Mouse (Mus musculus) bone marrow, adult 2 months (tissue): ENCODE measurements around the gene Mpp2. TPM values are rescaled to one million over a fixed set of nuclear protein-coding genes. Genes with fewer than 3 reads are reported as not detected.

Experiments used
- H3K27ac ChIP-seq: fragments of 200-500 bp; 2 replicates; pipeline ENCODE4 v1.5.1; 2012; ENCODE audit warnings: low read depth, mild to moderate bottlenecking, control low read depth, inconsistent platforms, low read length; ENCODE audit not compliant: control insufficient read depth, poor library complexity, insufficient read depth
- H3K4me1 ChIP-seq: fragments of 200-500 bp; 2 replicates; pipeline ENCODE4 v1.6.1; 2011; ENCODE audit warnings: low read length; ENCODE audit not compliant: control insufficient read depth, insufficient read depth
- H3K4me3 ChIP-seq: fragments of 200-500 bp; replicated peaks from 2 replicates; pipeline ENCODE3; 2011; ENCODE audit warnings: mild to moderate bottlenecking, low read depth, low read length, control low read depth; ENCODE audit not compliant: control insufficient read depth
- CTCF ChIP-seq: fragments of 200-500 bp; IDR thresholded peaks from 2 replicates; pipeline ENCODE4 v1.5.1; 2011; ENCODE audit warnings: low read length, control low read depth; ENCODE audit not compliant: control insufficient read depth, insufficient read depth
- POLR2A ChIP-seq: fragments of 200-500 bp; IDR thresholded peaks from 2 replicates; pipeline ENCODE4 v1.6.1; 2011; ENCODE audit warnings: low read depth, mild to moderate bottlenecking, control low read depth, low read length, borderline replicate concordance; ENCODE audit not compliant: control insufficient read depth
- WGBS: fragments of 180-500 bp; shearing (Covaris S2); methylation state at CpG from one replicate; pipeline ENCODE4 v1.1.7; 2018; 5-methylcytosine and 5-hydroxymethylcytosine counted together
- polyA plus RNA-seq: library from polyadenylated mRNA; stranded (reverse); fragments of >200 nt; gene quantifications from 2 replicates; pipeline ENCODE4 v1.2.4, GENCODE M21; 2011; ENCODE audit warnings: low replicate concordance; ENCODE audit not compliant: missing spikeins, insufficient read depth, insufficient read length

The Mpp2 gene
- polyA plus RNA-seq, 1 experiment = 18.2 TPM

DNA sequence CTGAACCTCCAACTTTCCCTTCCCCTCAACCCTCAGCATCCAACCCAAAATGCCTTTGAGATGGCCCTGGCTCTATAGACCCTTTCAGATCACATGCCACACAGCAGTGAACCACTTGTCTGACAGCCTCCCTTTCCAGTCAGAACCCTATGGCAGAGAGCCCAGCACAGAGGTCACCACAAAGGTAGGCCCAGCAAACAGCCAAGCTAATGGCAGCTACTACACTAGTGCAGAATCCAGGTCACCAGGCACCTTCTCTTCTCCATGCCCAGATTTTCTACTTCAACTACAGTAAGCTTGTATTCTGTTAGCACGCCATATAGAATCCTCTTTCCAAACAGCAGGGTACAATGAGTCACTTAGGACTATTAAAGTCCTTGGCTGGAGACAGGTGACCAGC lies 72.2 kb downstream of the Mpp2 start:
- H3K4me3 ChIP-seq = no peak overlapping the region
- WGBS = 69% methylated on average over 1 of the region's 1 CpGs
- TF ChIP-seq POLR2A (no peak), CTCF (no peak)
- no peaks in the 10 kb centered on the region for H3K4me1 ChIP-seq
- no peak overlapping the region for H3K27ac ChIP-seq

DNA sequence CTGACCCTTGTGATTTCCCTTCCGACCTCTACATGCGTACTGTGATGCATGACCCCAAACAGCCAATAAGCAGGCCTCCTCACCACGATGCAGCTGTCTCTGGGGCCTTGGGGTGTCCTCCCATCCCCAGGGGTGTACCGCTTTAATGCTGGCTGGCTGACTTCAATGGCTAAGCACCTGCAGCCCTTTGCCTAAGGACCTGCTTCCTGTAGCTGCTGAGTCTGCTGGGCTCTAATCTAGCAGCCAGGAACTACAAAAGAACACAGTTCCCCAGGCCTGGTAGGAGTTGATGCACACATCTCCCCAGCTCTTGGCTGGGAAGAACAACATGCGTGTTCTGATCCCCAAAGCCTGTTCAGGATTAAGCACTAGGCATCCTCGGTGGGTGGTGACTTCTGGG lies 72.8 kb downstream of the Mpp2 start:
- Histone ChIP-seq H3K4me3 (no peak overlapping the region), H3K4me1 (no peaks in the 10 kb centered on the region), H3K27ac (no peak overlapping the region)
- 54% methylated on average over 6 of the region's 6 CpGs for WGBS
- TF ChIP-seq CTCF = no peak
- TF ChIP-seq POLR2A = no peak

DNA sequence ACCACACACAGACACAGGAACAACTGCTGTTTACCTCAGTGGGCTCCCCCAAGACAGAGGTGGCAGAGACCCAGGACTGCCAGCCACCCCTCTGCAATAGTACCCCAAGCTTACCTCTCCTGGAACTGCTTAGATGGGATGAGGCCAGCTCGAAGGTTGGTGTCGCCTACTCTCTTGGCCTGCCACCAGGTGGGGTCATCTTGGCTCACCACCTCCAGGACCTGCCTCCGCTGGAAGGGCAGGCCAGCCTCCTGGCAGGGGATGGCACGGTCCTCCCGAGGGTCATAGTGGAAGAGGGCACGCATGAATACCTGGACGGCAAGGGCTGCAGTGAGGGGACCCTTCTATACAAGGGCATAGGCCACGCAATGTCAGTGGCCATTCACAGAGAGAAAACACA lies 75.1 kb downstream of the Mpp2 start:
- no peaks in the 10 kb centered on the region for H3K4me1 ChIP-seq
- H3K27ac ChIP-seq = no peak overlapping the region
- TF ChIP-seq CTCF = no peak
- H3K4me3 ChIP-seq = no peak overlapping the region
- 82% methylated on average over 8 of the region's 8 CpGs for WGBS

DNA sequence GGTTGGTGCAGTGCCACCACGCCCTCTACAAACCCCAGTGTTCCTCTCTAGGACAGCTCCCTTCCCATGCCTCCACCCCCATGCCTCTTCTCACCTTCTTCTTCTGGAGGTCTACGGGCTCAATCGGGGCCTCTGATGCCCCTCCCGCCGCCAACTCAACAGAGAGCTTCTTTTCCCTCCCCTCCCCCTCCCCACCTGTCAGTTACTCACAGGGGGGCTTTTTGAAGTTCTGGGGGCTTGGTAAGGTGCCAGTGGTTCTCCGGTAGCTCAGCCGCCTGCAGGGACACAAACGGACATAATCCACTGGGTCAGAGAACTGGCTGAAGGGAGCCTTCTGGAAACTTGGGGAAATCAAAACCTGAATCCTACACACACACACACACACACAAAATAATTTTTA lies 76.8 kb downstream of the Mpp2 start:
- Histone ChIP-seq H3K4me3 (no peak overlapping the region), H3K4me1 (no peaks in the 10 kb centered on the region), H3K27ac (no peak overlapping the region)
- TF ChIP-seq CTCF (no peak), POLR2A (no peak)
- WGBS = 85% methylated on average over 8 of the region's 8 CpGs

DNA sequence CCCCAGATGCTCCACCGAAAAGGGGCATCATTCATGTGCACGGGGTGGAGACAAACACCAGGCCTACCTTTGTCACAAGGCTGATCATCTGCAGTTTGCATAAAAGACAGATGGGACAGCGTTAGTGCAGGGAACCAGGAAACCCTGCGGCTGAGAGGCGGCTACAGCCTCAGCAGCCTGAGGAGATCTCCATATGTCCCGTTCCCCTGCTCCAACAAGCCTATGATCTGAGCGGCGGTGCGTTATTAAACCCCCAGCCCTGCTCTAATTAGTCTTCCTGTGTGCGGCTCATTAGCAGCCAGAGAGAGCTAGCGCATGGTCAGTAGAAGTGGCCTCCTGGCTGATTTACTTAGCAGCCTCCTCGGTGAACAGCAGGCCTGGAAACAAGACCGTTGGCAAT lies 78.2 kb downstream of the Mpp2 start:
- no peak overlapping the region for H3K4me3 ChIP-seq
- H3K4me1 ChIP-seq = no peaks in the 10 kb centered on the region
- WGBS = 86% methylated on average over 13 of the region's 13 CpGs
- H3K27ac ChIP-seq = no peak overlapping the region
- TF ChIP-seq CTCF (no peak), POLR2A (no peak)

DNA sequence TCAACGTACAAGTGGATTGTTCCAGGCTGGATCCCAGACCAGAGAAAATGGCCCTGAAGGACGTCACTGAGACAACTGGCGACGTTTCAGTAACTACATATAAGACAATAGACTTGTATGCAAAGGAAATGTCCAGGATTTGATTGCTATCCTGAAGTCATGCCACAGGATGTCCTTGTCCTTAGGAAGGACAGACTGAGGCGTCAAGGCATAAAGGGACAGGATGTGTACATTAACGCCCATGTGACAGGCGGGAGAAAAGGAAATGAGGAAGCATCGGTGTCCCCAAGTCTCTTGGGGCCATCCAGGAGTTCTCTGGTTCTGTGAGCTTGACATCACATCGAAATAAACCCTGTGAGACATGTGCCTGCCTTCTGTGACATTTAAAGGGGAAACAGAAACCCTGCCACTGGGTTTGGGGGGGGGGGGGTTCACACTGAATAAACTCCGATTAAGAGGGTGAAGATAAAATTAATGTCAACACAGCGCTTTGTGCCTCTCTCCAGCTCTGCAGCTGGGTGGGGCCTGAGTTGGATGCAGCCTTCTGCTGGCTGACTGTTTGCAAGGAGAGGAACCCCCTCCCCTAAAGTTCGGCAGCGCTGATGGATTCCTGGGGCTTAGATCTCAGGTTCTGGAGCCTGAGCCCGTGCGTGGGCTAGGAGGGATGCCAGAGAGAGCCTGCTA lies 79.2 kb downstream of the Mpp2 start:
- Histone ChIP-seq H3K4me1 (no peaks in the 10 kb centered on the region), H3K4me3 (no peak overlapping the region), H3K27ac (no peak overlapping the region)
- TF ChIP-seq POLR2A (no peak), CTCF (no peak)
- WGBS = 66% methylated on average over 15 of the region's 15 CpGs

DNA sequence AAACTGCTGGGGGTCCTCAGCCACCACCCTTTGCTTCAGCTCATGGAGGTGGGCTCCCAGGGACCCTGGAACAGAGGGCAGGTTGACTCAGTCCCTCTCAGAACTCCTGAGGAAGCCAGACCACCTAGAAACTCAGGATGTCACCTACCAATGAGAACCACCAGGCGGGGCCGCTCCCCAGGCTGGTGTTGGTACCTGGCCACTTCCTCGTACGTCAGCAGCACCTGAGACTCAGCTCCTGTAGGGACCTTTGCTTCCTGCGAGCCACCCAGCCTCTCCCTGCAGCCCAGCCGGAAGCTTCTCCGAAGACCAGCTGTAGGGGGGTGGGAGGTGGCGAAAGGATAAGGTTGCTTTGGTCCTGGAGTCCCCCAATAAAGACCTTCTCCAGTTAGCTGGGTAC lies 79.9 kb downstream of the Mpp2 start:
- no peak for TF ChIP-seq CTCF
- no peak for TF ChIP-seq POLR2A
- no peaks in the 10 kb centered on the region for H3K4me1 ChIP-seq
- whole genome bisulfite sequencing = 78% methylated on average over 8 of the region's 8 CpGs
- H3K4me3 ChIP-seq = no peak overlapping the region
- H3K27ac ChIP-seq = no peak overlapping the region

Other genes starting within 250 kb of the Mpp2 start
- not detected in 2 replicates for gene Meox1, start 194.1 kb downstream of the Mpp2 start, polyA plus RNA-seq
- gene Sost, start 121.5 kb downstream of the Mpp2 start, polyA plus RNA-seq = not detected in 2 replicates
- not detected in 2 replicates for gene Cfap97d1, start 104.2 kb downstream of the Mpp2 start, polyA plus RNA-seq
- gene Dusp3, start 101.5 kb downstream of the Mpp2 start, polyA plus RNA-seq = 8.2 and 15.2 TPM in 2 replicates
- gene Mpp3, start 60.1 kb downstream of the Mpp2 start, polyA plus RNA-seq = not detected in 2 replicates
- gene Cd300lg, start 47.0 kb downstream of the Mpp2 start, polyA plus RNA-seq = 5.0 and 5.8 TPM in 2 replicates
- not detected in 2 replicates for gene Ppy, start 12.8 kb upstream of the Mpp2 start, polyA plus RNA-seq
- not detected in 2 replicates for gene Pyy, start 19.3 kb upstream of the Mpp2 start, polyA plus RNA-seq
- gene Nags, start 57.0 kb upstream of the Mpp2 start, polyA plus RNA-seq = not detected in 2 replicates
- 6.8 and 10.3 TPM in 2 replicates for gene Tmem101, start 67.9 kb upstream of the Mpp2 start, polyA plus RNA-seq
- 40.1 and 43.4 TPM in 2 replicates for gene Lsm12, start 96.8 kb upstream of the Mpp2 start, polyA plus RNA-seq
- 13.9 and 26.5 TPM in 2 replicates for gene G6pc3, start 101.1 kb upstream of the Mpp2 start, polyA plus RNA-seq
- 45.9 and 89.1 TPM in 2 replicates for gene Hdac5, start 141.7 kb upstream of the Mpp2 start, polyA plus RNA-seq
- 18.5 and 39.2 TPM in 2 replicates for gene BC030867, start 160.4 kb upstream of the Mpp2 start, polyA plus RNA-seq
- gene Asb16, start 180.2 kb upstream of the Mpp2 start, polyA plus RNA-seq = 0.52 TPM in 1 of 2 replicates, not detected in the other
- 20.4 and 36.9 TPM in 2 replicates for gene Tmub2, start 196.4 kb upstream of the Mpp2 start, polyA plus RNA-seq
- 18.3 and 30.4 TPM in 2 replicates for gene Atxn7l3, start 208.1 kb upstream of the Mpp2 start, polyA plus RNA-seq
- 95.0 and 126 TPM in 2 replicates for gene Ubtf, start 231.2 kb upstream of the Mpp2 start, polyA plus RNA-seq